Mouse (Mus musculus) urinary bladder, postnatal 0 days (tissue): Measurements from ENCODE around the gene Lyzl6. TPM values are rescaled to one million over a fixed set of nuclear protein-coding genes. Genes with fewer than 3 reads are reported as not detected.

Source experiments
- polyA plus RNA-seq: library from polyadenylated mRNA; unstranded; fragments of >200 nt; fragmentation: Nextera tagmentation; extraction: Ambion mirVana; gene quantifications from 2 replicates; pipeline ENCODE4 v1.2.1, GENCODE M21; 2015

Lyzl6 gene
- polyA plus RNA-seq, result not detected in 2 replicates

DNA sequence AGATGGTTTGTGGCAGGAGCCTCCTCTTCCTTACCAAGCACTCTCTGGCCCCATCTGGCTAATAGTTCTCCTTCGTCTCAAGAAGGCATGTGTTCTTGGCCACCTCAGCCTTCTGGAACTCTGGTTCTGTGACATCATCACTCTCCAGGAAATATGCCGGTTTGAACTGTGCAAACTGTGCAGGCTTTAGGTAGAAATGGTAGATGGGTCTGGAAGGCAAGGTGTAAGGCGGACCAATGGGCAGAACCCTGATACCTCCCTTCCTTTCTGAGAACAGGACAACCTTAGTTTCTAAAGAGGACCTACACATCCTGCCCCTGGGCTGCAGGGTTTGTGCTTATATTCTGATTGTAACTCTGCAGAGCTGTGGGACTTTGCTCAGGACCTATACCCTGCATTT lies at the start of gene Lyzl6:
Gene Lyzl6 (minus strand): TSS at position 101 of the 400 bp plus-strand sequence.

DNA sequence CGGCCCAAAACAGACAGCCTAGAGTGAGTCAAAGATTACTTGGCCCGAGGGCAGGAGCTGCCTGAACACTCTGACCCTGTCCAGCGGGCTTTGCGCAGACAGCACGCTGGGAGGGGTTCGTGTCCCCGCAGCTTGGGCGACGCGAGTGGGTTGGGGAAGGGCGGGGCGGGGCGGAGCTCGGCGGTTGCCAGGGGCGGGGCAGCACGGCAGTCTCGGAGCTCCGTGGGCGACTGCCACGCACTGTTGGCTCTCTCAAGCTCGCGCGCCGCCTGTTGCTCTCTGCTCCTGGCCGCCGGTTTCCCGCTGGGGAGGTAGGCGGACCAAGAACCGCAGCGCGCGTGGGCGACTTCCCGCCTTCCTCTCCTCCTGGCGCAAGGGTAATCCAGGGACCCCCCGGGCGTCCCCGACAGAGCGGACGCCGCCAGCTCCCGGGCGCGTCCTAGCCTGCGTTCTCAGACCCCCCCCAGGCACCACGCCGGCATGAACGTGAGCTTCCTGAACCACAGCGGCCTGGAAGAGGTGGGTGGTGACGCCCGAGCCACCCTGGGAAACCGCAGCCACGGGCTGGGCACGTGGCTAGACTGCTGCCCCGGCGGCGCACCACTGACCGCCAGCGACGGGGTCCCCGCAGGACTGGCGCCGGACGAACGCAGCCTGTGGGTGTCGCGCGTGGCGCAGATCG lies 10.8 kb upstream of the Lyzl6 start, which contains the start of gene Rprml:
Gene Rprml (plus strand): TSS at position 270 of the 682 bp plus-strand sequence.

DNA sequence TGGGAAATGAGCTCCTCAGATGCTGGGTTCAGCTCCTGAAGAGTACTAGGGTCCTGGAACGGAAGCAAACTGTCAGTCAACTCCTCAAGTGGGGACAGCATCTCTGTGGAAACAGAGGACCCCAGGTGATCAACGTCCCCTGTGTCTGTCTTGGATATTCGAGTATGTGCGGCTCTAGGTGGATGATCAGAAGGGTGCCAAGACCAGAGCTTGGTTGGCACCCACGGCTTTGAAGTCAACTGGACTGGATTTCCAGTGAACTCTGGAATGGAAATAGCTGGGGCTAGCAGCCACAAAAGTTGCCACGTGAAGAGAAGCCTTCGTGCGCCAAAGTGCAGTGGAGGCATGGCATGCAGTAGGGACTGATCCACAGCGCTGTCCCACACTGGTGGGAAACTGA lies 17.6 kb downstream of the Lyzl6 start, which contains the start of gene Gm884:
Gene Gm884 (minus strand): TSS at position 101 of the 400 bp plus-strand sequence.

Other genes starting within 250 kb of the Lyzl6 start
- gene Plekhm1, start 226.2 kb downstream of the Lyzl6 start, polyA plus RNA-seq, result 5.3 and 5.9 TPM in 2 replicates
- not detected in 2 replicates for gene Lrrc37a, start 134.3 kb downstream of the Lyzl6 start, polyA plus RNA-seq
- not detected in 2 replicates for gene Gm884, start 17.8 kb downstream of the Lyzl6 start, polyA plus RNA-seq
- not detected in 2 replicates for gene Rprml, start 10.7 kb upstream of the Lyzl6 start, polyA plus RNA-seq
- gene Gosr2, start 59.0 kb upstream of the Lyzl6 start, polyA plus RNA-seq, result 67.3 and 71.9 TPM in 2 replicates
- not detected in 2 replicates for gene Wnt9b, start 110.9 kb upstream of the Lyzl6 start, polyA plus RNA-seq
- gene Wnt3, start 135.3 kb upstream of the Lyzl6 start, polyA plus RNA-seq, result not detected in 2 replicates